Mouse (Mus musculus) liver, embryonic 13.5 days (tissue): Measurements from ENCODE around the gene Hacl1. TPM values are rescaled to one million over a fixed set of nuclear protein-coding genes. Genes with fewer than 3 reads are reported as not detected.

Experiments used
- ATAC-seq: fragments of 200-750 bp; cut with Nextera tagmentation; 2 replicates; pipeline ENCODE4 v1.8.0; 2017; ENCODE audit warnings: low read depth, mild to moderate bottlenecking, moderate number of reproducible peaks, moderate library complexity
- DNase-seq: peaks from one replicate; pipeline ENCODE4 v3.0.0; 2022
- H3K27ac ChIP-seq: fragments of 300-500 bp; sonication (generic); 2 replicates; pipeline ENCODE4 v1.5.1; 2015; ENCODE audit warnings: moderate library complexity, mild to moderate bottlenecking, inconsistent platforms
- H3K27me3 ChIP-seq: fragments of 300-500 bp; sonication (generic); 2 replicates; pipeline ENCODE4 v1.6.1; 2015; ENCODE audit warnings: mild to moderate bottlenecking, inconsistent platforms
- H3K36me3 ChIP-seq: fragments of 300-500 bp; sonication (generic); 2 replicates; pipeline ENCODE4 v1.6.1; 2015; ENCODE audit warnings: mild to moderate bottlenecking, inconsistent platforms
- H3K4me1 ChIP-seq: fragments of 300-500 bp; sonication (generic); replicated peaks from 2 replicates; pipeline ENCODE4 v1.6.1; 2015; ENCODE audit warnings: inconsistent platforms
- H3K4me2 ChIP-seq: fragments of 300-500 bp; sonication (generic); 2 replicates; pipeline ENCODE4 v1.6.1; 2015; ENCODE audit warnings: inconsistent platforms, mild to moderate bottlenecking, moderate library complexity
- H3K4me3 ChIP-seq: fragments of 300-500 bp; sonication (generic); replicated peaks from 2 replicates; pipeline ENCODE4 v1.5.1; 2015; ENCODE audit warnings: mild to moderate bottlenecking, inconsistent platforms
- H3K9ac ChIP-seq: fragments of 300-500 bp; sonication (generic); 2 replicates; pipeline ENCODE4 v1.6.1; 2015; ENCODE audit warnings: mild to moderate bottlenecking, inconsistent platforms
- H3K9me3 ChIP-seq: fragments of 300-500 bp; sonication (generic); replicated peaks from 2 replicates; pipeline ENCODE4 v1.6.1; 2016; ENCODE audit warnings: inconsistent platforms
- WGBS: fragments of 180-500 bp; shearing (Covaris S2); methylation state at CpG from one replicate; pipeline ENCODE4 v1.1.7; 2015; ENCODE audit not compliant: insufficient replicate concordance; 5-methylcytosine and 5-hydroxymethylcytosine counted together
- polyA plus RNA-seq: library from polyadenylated mRNA; unstranded; fragments of >200 nt; fragmentation: Nextera tagmentation; extraction: Ambion mirVana; gene quantifications from 2 replicates; pipeline ENCODE4 v1.2.1, GENCODE M21; 2015

The Hacl1 gene
- polyA plus RNA-seq, 1 experiment from 2014 or later: 8.1 TPM

DNA sequence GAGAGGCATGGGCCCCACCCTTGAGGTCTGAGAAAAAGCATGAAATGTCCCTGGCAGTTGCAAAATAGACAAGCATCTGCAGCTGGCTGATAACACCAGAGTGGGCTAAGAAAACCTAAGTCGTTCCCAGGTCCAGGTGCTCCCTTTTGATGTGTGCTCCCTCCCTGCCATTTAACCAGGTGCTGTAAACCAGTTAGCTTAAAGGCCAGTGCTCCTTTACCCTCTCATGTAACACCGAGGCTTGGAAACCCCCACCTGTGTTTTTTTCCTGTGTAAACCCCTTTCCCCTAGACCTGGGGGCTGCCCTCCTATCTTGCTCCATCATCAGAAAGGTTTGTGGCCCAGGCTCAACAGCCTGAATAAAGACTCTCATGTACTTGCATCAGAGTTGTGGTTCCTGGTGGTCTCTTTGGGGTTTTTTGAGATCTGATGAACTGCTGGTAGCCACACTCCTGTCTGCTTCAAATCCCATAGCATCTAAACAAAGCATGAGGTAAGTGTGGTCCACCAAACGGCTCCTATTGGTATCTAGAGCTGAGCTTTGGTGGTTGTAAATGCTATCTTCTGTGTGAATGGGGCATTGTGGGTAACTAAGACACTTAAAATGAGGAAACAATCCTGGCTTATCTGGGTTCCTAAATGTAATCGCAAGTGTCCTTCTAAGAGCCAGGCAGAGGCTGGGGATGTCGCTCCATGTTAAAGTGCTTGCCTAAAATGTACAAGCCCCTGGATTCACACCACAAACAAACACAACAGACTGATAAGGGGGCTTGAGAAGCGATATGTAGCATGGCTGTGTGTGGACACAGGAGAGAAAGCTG is 70.7 kb downstream of the Hacl1 start:
- Histone ChIP-seq H3K27ac (peak overlapping the region; percentile 66; the same call in 1 of the 2 replicates), H3K4me2 (no peak overlapping the region; the same call in 1 of the 2 replicates), H3K4me3 (no peak overlapping the region), H3K36me3 (no peaks in the 10 kb centered on the region), H3K9me3 (no peaks in the 10 kb centered on the region), H3K9ac (no peak overlapping the region), H3K27me3 (no peaks in the 10 kb centered on the region), H3K4me1 (peaks cover 36% of the 10 kb centered on the region)
- 11% methylated on average over 6 of the region's 6 CpGs for WGBS
- DNase-seq (peak; percentile 53), ATAC-seq (peak; percentile 75)

DNA sequence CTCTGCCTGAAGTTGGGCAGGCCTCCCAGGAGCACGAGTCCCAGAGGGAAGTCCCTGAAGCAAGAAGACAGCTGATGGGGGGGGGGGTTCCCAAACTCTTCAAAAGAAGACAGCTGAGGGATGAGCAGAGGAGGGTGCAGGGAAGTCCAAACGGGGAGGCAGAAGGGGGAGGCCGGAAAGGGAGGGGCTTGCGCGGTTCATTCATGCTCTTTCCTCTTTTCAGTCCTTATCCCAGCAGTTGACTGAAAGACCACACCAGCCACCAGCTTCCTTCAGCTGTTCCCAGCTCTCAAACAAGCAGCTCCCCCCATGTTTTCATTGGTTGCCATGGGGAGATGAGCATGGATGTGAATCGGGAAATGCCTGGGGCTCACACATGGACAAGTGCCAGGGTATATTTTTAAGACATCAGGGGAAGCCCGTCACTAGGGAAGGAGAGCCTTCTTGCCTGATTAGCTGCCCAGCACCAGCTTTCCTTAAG is 71.9 kb downstream of the Hacl1 start:
- peak overlapping the region; percentile 66; the same call in 1 of the 2 replicates for H3K27ac ChIP-seq
- no peaks in the 10 kb centered on the region for H3K36me3 ChIP-seq
- H3K9ac ChIP-seq: no peak overlapping the region
- ATAC-seq (no peak), DNase-seq (no peak)
- H3K4me1 ChIP-seq: peaks cover 44% of the 10 kb centered on the region
- WGBS: 22% methylated on average over 7 of the region's 7 CpGs
- H3K4me3 ChIP-seq: no peak overlapping the region
- no peaks in the 10 kb centered on the region for H3K27me3 ChIP-seq
- H3K4me2 ChIP-seq: peak overlapping the region; percentile 33; the same call in 1 of the 2 replicates
- no peaks in the 10 kb centered on the region for H3K9me3 ChIP-seq

DNA sequence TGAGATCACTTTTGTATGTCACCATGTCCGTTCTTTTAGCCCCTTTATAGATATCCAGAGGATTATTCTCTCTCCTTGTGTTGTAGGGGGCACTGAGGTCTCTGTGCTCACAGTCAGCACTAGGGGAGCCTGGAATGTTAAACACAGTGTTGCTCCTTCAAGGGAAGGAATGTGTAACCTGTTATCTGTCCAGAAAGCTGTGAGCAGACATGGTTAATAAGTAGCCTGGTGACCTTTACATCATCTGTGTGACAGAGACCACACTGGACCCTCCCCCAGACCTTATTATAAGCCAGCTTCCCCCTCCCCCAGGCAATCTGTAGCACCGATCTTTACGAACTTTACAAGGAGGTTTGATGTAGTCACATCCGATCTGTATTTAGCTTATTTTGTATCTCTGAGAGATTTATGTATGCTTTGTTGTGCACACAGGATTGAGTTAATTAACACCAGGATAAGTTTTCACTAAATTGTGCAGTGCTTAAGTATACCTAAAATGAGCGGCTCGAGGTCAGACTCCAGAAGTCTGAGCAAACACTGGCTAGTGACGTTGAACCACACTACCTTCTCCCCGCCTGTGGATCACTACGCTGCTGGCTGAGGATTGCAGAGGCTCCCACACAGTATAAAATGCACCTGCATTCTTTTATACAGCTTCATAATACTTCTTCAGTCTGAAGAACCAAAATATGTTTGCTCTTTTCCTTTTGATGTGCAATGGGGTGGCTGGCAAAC is 75.4 kb downstream of the Hacl1 start:
- Histone ChIP-seq H3K4me1 (peaks cover 32% of the 10 kb centered on the region), H3K4me2 (no peak overlapping the region), H3K9me3 (no peaks in the 10 kb centered on the region), H3K27me3 (no peaks in the 10 kb centered on the region), H3K27ac (no peak overlapping the region; the same call in 1 of the 2 replicates), H3K9ac (no peak overlapping the region), H3K36me3 (no peaks in the 10 kb centered on the region), H3K4me3 (no peak overlapping the region)
- no peak for ATAC-seq
- no peak for DNase-seq
- WGBS: 58% methylated on average over 9 of the region's 9 CpGs

DNA sequence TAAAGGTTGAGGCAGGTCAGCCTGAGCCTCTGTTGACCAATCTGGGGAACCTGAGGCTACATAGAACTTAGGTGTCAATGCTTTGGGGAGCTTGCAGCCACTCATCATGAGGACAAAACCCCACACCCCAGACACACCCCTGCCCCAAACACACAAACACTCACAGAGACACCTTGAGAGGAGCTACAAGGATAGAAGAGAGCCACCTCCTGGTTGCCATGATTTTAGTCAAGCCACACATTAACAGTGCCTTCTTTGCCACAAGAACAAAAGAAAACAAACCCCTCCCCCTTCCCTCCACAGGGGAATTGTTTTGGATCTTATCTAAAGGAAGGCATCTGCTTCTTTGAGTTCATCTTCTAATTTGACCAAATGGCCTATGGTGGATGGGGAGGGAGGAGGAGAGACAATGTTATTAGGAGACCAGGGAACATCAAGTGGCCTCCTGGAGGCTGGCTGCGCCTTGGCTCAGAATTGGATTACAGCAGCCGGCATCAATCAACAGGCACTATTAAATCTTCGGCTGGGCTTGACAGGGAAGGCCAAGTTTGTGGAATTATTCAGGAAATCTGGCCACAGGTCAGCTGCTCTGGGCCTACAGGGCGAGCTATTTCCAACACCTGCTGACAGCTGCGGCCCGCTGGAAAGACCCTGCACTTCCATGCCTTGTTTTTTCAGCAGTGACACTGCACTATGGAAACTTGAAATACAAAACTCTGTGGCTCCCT is 76.5 kb downstream of the Hacl1 start:
- 0 out of 2 replicates have a peak, but pooled peaks cover 2% of the 10 kb centered on the region for H3K27me3 ChIP-seq
- H3K4me2 ChIP-seq: no peak overlapping the region
- no peak overlapping the region for H3K4me3 ChIP-seq
- H3K27ac ChIP-seq: no peak overlapping the region
- WGBS: 54% methylated on average over 6 of the region's 6 CpGs
- no peaks in the 10 kb centered on the region for H3K9me3 ChIP-seq
- no peak for DNase-seq
- peaks cover 22% of the 10 kb centered on the region for H3K4me1 ChIP-seq
- H3K36me3 ChIP-seq: no peaks in the 10 kb centered on the region
- H3K9ac ChIP-seq: no peak overlapping the region
- ATAC-seq: no peak

DNA sequence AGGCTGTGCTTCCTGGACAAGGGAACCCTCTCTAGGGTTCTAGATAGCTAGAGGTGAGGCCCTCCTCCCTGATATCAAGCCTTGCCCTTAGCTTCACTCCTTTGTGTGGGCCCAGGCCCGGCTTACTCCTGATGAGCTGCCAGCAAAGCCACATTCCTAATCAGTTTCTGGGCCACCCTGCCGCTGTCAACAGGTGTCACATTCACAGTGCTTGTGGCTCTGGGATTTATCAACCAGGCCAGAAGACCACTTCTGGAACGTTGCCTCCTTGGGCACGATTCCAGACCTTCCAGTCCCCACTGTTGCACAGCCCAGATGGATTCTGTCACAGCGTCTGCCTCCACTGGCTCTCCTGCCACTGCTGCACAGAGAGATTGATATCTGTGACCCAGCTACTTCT is 80.2 kb downstream of the Hacl1 start:
- H3K27ac ChIP-seq: no peak overlapping the region
- ATAC-seq: no peak
- 29% methylated on average over 5 of the region's 5 CpGs for WGBS

DNA sequence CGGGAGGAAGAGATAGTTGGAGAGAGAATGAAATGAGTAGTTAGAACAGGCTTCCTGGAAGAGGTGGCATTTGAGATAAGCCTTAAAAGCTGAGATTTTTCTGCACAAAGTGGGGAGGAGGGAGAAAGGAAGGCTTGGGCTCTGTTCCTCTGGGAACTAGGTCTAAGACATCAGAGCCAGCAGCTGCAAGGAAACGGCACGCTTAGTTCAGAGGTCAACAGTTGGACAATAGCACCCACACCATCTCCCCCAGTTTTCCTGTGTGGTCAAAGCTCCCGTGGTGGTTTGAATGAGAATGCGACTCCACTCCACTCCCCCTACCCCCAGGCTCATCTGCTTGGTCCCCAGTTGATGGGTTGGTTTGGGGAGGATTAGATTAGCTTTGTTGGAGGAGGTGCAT is 81.9 kb downstream of the Hacl1 start:
- Histone ChIP-seq H3K4me2 (no peak overlapping the region), H3K9ac (no peak overlapping the region), H3K27me3 (0 out of 2 replicates have a peak, but pooled peaks cover 11% of the 10 kb centered on the region), H3K27ac (no peak overlapping the region), H3K36me3 (no peaks in the 10 kb centered on the region), H3K4me3 (no peak overlapping the region), H3K9me3 (no peaks in the 10 kb centered on the region), H3K4me1 (no peaks in the 10 kb centered on the region)
- WGBS: 15% methylated on average over 5 of the region's 5 CpGs
- DNase-seq (no peak), ATAC-seq (no peak)

More for the DNA sequence above, 80.2 kb downstream of the Hacl1 start:
- Histone ChIP-seq H3K36me3 (no peaks in the 10 kb centered on the region), H3K9ac (no peak overlapping the region), H3K27me3 (0 out of 2 replicates have a peak, but pooled peaks cover 11% of the 10 kb centered on the region), H3K4me1 (peaks cover 10% of the 10 kb centered on the region), H3K4me3 (no peak overlapping the region), H3K9me3 (no peaks in the 10 kb centered on the region), H3K4me2 (no peak overlapping the region)
- no peak for DNase-seq

DNA sequence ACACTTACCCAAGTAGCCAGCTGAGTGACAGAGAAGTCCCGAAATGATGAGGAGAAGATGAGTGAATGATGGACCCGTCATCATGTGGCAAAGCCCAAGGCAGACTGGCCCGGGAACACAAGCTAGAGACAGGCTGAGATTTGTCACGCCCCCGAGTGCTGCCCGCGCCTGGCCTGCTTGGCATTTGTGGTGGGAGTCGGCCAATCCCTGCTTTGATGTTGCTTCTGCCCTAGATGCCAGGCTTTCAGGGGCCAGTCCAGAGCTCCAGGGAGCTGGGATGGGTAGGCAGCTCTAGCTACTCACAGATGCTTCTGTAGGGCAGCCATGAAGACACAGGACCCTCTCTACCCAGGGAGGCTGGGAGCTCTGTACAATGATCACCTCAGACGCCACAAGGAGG is 83.3 kb downstream of the Hacl1 start:
- H3K27ac ChIP-seq: no peak overlapping the region
- 62% methylated on average over 9 of the region's 9 CpGs for WGBS
- H3K36me3 ChIP-seq: no peaks in the 10 kb centered on the region
- H3K9me3 ChIP-seq: no peaks in the 10 kb centered on the region
- H3K4me2 ChIP-seq: no peak overlapping the region
- ATAC-seq: no peak
- H3K9ac ChIP-seq: no peak overlapping the region
- 0 out of 2 replicates have a peak, but pooled peaks cover 11% of the 10 kb centered on the region for H3K27me3 ChIP-seq
- H3K4me3 ChIP-seq: no peak overlapping the region
- H3K4me1 ChIP-seq: no peaks in the 10 kb centered on the region
- DNase-seq: no peak

DNA sequence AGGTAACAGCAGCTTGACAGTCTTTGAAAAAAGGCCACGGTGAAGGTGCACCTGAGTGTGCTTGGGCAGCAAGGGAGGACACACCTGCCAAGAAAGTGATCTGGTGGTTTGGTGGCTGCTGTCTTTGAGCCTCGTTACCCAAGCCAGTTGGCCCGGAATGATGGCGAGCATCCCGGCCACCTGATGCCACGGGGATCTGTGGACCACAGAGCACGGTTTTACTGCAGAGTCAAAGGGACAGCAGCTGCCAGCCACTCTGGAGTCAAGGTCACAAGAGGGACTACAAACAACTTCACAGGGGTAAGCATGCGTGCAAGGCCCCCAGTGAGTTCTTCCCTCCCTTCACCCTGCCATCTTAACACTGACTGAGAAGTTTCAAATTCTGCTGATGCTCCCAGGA is 83.8 kb downstream of the Hacl1 start:
- H3K4me3 ChIP-seq: no peak overlapping the region
- no peaks in the 10 kb centered on the region for H3K36me3 ChIP-seq
- DNase-seq (no peak), ATAC-seq (no peak)
- no peaks in the 10 kb centered on the region for H3K4me1 ChIP-seq
- no peaks in the 10 kb centered on the region for H3K9me3 ChIP-seq
- H3K27ac ChIP-seq: no peak overlapping the region
- H3K9ac ChIP-seq: no peak overlapping the region
- H3K4me2 ChIP-seq: no peak overlapping the region
- WGBS: 74% methylated on average over 8 of the region's 8 CpGs
- H3K27me3 ChIP-seq: 0 out of 2 replicates have a peak, but pooled peaks cover 11% of the 10 kb centered on the region

DNA sequence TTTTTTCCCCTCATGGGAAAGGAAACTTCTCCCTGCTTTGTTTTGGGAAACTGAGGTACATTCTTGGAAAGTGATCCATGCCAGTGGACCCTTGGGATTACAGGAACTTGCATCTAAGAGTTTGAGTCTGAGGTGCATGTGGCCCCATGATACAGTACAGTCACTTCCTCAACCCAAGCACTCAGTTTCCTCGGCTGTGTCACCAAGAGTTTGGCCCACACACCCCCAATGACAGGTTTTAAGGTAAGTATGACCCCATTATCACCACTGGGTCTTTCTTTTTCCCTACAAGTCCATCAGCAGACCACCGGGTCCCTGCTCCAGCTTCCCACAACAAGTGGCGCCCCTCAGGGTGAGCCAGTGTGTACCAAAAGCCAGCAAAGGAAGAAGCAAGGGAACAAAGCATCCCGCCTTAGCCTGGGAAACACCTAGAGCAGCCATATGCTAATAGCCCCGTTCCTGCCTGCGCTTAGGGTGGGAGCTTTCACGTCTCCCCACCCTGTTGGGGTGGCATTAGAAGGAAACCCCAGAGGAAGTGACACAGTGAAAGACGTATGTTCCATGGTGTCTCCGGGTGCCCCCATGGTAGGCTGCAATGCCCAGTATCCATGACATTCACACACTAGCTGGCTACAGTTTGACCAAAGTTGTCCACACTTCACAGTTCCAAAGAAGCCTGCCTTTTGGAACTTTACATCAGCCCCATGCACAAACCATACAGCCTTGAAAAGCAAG is 84.4 kb downstream of the Hacl1 start:
- Histone ChIP-seq H3K27me3 (0 out of 2 replicates have a peak, but pooled peaks cover 11% of the 10 kb centered on the region), H3K9ac (no peak overlapping the region), H3K9me3 (no peaks in the 10 kb centered on the region), H3K27ac (no peak overlapping the region), H3K36me3 (no peaks in the 10 kb centered on the region), H3K4me2 (no peak overlapping the region), H3K4me3 (no peak overlapping the region), H3K4me1 (no peaks in the 10 kb centered on the region)
- no peak for DNase-seq
- ATAC-seq: no peak
- 64% methylated on average over 9 of the region's 9 CpGs for WGBS

DNA sequence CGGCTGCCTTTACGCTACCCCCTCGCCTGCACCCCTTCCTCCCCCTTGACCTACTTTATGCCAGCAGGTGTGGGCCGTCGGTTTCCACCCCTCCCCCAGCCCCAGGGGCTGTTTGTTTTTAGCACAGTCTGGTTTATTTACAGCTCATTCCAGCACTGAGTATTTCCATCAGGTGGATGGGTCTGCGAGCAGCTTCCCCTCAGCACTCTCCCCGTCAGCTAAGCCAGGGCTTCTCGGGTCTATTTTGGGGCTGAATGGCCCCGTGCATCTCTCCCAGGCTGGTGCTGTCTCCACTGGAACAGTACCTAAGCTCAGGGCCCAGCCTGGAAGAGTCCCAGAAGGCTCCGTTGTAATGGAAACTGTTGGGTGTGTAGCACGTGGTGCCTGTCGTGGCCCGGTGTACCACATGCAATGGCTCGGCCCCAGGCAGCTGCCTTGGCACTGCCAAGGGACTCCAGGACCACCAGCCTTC is 85.1 kb downstream of the Hacl1 start:
- Histone ChIP-seq H3K4me1 (no peaks in the 10 kb centered on the region), H3K9ac (no peak overlapping the region), H3K9me3 (no peaks in the 10 kb centered on the region), H3K27ac (no peak overlapping the region), H3K4me2 (no peak overlapping the region), H3K4me3 (no peak overlapping the region), H3K36me3 (no peaks in the 10 kb centered on the region), H3K27me3 (0 out of 2 replicates have a peak, but pooled peaks cover 11% of the 10 kb centered on the region)
- no peak for DNase-seq
- WGBS: 59% methylated on average over 14 of the region's 14 CpGs
- ATAC-seq: no peak
